13 mouse cellular contexts compared by ENCODE assay signal in the genomic region with DNA sequence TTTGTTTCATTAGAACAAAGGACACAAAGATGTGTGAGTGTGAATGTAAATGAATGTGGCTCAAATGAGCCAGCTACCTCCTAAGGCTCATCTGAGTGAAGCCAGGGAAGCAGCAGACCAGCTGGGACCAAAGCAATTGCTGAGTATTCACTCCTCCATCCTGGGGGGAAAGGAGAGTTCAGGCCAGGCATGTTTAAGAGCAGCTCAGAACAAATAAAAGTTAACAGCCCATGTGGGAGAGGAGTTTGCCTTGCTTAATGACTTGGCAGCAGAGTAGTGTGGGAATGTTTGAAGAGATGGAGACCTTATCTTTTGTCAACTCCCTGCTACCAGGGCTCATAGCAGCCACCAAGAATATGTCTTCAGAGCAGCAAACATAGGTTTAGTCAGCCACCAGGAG.
"Had no signal": no experiment of that assay in that cellular context is flagged by ENCODE, and none has a peak within 500 bp of the region (broad histone marks: within the 10 kb centered on the region; RNA-seq: fewer than 3 reads in every experiment).

No protein-coding gene starts in this region.

- H3K9me3 ChIP-seq: hindbrain, embryonic 15.5 days; limb, embryonic 12.5 days; liver, embryonic 15.5 days; midbrain, embryonic 13.5 days; neural tube, embryonic 13.5 days had no signal

- H3K4me2 ChIP-seq: hindbrain, embryonic 15.5 days; limb, embryonic 12.5 days; liver, embryonic 11.5 days; liver, embryonic 15.5 days; midbrain, embryonic 13.5 days; neural tube, embryonic 13.5 days had no signal

- H3K36me3 ChIP-seq: hindbrain, embryonic 15.5 days; limb, embryonic 12.5 days; liver, embryonic 15.5 days; midbrain, embryonic 13.5 days; neural tube, embryonic 13.5 days had no signal

- H3K27ac ChIP-seq: hindbrain, embryonic 15.5 days; limb, embryonic 12.5 days; liver, embryonic 15.5 days; midbrain, embryonic 13.5 days; neural tube, embryonic 13.5 days; stomach, postnatal 0 days had no signal

- H3K27me3 ChIP-seq: hindbrain, embryonic 15.5 days; limb, embryonic 12.5 days; liver, embryonic 15.5 days; midbrain, embryonic 13.5 days; neural tube, embryonic 13.5 days had no signal

- H3K9ac ChIP-seq: hindbrain, embryonic 15.5 days; limb, embryonic 12.5 days; liver, embryonic 15.5 days; midbrain, embryonic 13.5 days; neural tube, embryonic 13.5 days had no signal

- H3K4me1 ChIP-seq: hindbrain, embryonic 15.5 days; limb, embryonic 12.5 days; liver, embryonic 15.5 days; midbrain, embryonic 13.5 days; neural tube, embryonic 13.5 days had no signal

- DNase-seq: layer of hippocampus, postnatal 36 days; lung, adult 2 months; lung, postnatal 36 days; thymus, postnatal 4 days had no signal

- ATAC-seq: intestine, embryonic 16.5 days; lung, postnatal 0 days; midbrain, embryonic 13.5 days had no signal

- H3K4me3 ChIP-seq: hindbrain, embryonic 15.5 days; limb, embryonic 12.5 days; liver, embryonic 15.5 days; midbrain, embryonic 13.5 days; neural tube, embryonic 13.5 days had no signal
